Mouse (Mus musculus) testis, adult 2 months (tissue): ENCODE data around the gene Hs1bp3.

ENCODE experiments used
- CTCF ChIP-seq: fragments of 200-500 bp; IDR thresholded peaks from 2 replicates; pipeline ENCODE4 v1.5.1; 2012; ENCODE audit warnings: low read depth, mild to moderate bottlenecking, inconsistent platforms, low read length, moderate library complexity; ENCODE audit not compliant: control insufficient read depth, insufficient read depth, insufficient replicate concordance
- POLR2A ChIP-seq: fragments of 200-500 bp; IDR thresholded peaks from 2 replicates; pipeline ENCODE4 v1.6.1; 2012; ENCODE audit warnings: low read depth, mild to moderate bottlenecking, inconsistent platforms, low read length, moderate library complexity; ENCODE audit not compliant: control insufficient read depth

GRCm38 (mm10) chr12:8336601-8337285, 23.5 kb downstream of the Hs1bp3 start:
- no peak for TF ChIP-seq POLR2A
- no peak for TF ChIP-seq CTCF
